Mouse (Mus musculus) kidney, embryonic 15.5 days (tissue): Measurements from ENCODE around the gene Hist3h2ba. TPM values are rescaled to one million over a fixed set of nuclear protein-coding genes. Genes with fewer than 3 reads are reported as not detected.

ENCODE experiments used
- ATAC-seq: fragments of 200-750 bp; cut with Nextera tagmentation; replicated peaks from 2 replicates; pipeline ENCODE4 v1.8.0; 2017; ENCODE audit warnings: moderate TSS enrichment; ENCODE audit not compliant: low FRiP score
- H3K27ac ChIP-seq: fragments of 300-500 bp; sonication (generic); 2 replicates; pipeline ENCODE4 v1.5.1; 2015; ENCODE audit warnings: mild to moderate bottlenecking, inconsistent platforms
- H3K27me3 ChIP-seq: fragments of 300-500 bp; sonication (generic); 2 replicates; pipeline ENCODE4 v1.6.1; 2015; ENCODE audit warnings: inconsistent platforms
- H3K36me3 ChIP-seq: fragments of 300-500 bp; sonication (generic); 2 replicates; pipeline ENCODE4 v1.6.1; 2015; ENCODE audit warnings: inconsistent platforms
- H3K4me1 ChIP-seq: fragments of 300-500 bp; sonication (generic); 2 replicates; pipeline ENCODE4 v1.6.1; 2015; ENCODE audit warnings: inconsistent platforms
- H3K4me2 ChIP-seq: fragments of 300-500 bp; sonication (generic); 2 replicates; pipeline ENCODE4 v1.6.1; 2015; ENCODE audit warnings: moderate library complexity, mild to moderate bottlenecking, inconsistent platforms
- H3K4me3 ChIP-seq: fragments of 300-500 bp; sonication (generic); replicated peaks from 2 replicates; pipeline ENCODE4 v1.5.1; 2015; ENCODE audit warnings: mild to moderate bottlenecking, inconsistent platforms
- H3K9ac ChIP-seq: fragments of 300-500 bp; sonication (generic); 2 replicates; pipeline ENCODE4 v1.6.1; 2015; ENCODE audit warnings: mild to moderate bottlenecking, inconsistent platforms
- H3K9me3 ChIP-seq: fragments of 300-500 bp; sonication (generic); replicated peaks from 2 replicates; pipeline ENCODE4 v1.6.1; 2016; ENCODE audit warnings: inconsistent platforms
- WGBS: fragments of 180-500 bp; shearing (Covaris S2); methylation state at CpG from one replicate; pipeline ENCODE4 v1.1.7; 2015; ENCODE audit warnings: mixed read lengths; 5-methylcytosine and 5-hydroxymethylcytosine counted together
- polyA plus RNA-seq: library from polyadenylated mRNA; unstranded; fragments of >200 nt; fragmentation: Nextera tagmentation; extraction: Ambion mirVana; gene quantifications from 2 replicates; pipeline ENCODE4 v1.2.1, GENCODE M21; 2015

The Hist3h2ba gene
- polyA plus RNA-seq: 81.6 and 82.0 TPM in 2 replicates

DNA sequence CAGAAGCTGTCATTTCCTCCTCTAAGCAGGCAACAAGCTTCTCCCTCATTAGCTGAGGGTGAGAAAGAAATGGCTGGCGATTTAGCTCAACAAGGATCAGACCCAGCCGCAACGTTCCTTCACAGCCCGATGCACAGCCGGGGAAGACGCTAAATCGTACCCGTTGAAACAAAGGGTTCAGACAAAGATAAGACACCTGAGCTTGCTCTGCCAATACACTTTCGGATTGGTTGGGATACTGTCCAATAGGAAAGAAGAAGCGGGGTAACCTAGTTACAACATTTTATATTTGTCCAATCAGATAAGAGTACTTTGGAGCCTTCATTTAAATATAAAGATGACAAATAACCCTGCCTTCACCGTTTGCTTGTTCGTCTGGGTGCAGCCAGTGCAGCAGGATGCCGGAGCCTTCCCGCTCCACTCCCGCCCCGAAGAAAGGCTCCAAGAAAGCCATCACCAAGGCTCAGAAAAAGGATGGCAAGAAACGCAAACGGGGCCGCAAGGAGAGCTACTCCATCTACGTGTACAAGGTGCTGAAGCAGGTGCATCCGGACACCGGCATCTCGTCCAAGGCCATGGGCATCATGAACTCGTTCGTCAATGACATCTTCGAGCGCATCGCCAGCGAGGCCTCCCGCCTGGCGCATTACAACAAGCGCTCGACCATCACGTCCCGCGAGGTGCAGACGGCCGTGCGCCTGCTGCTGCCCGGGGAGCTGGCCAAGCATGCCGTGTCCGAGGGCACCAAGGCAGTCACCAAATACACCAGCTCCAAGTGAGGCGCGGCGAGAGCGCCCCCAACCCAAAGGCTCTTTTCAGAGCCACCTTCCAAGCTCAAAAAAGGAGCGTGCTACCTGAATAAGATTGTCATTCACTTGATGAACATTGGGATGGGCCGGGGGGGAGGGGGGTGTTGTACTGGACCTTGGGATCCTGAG, at the start of gene Hist3h2ba:
Gene Hist3h2ba, plus strand, starts transcription at position 379 of the 938 bp plus-strand sequence.
- ATAC-seq: peak; percentile 90
- Histone ChIP-seq H3K36me3 (no peaks in the 10 kb centered on the region), H3K4me3 (peak within 1 kb of the TSS; percentile 54), H3K27me3 (peaks cover 3% of the 10 kb centered on the region; the same call in 1 of the 2 replicates), H3K4me2 (peak within 1 kb of the TSS; percentile 74), H3K27ac (peak within 1 kb of the TSS; percentile 97), H3K9ac (peak within 1 kb of the TSS; percentile 64), H3K9me3 (no peaks in the 10 kb centered on the region), H3K4me1 (peaks cover 31% of the 10 kb centered on the region)
- under 1% methylated on average over 48 of the region's 48 CpGs for WGBS

DNA sequence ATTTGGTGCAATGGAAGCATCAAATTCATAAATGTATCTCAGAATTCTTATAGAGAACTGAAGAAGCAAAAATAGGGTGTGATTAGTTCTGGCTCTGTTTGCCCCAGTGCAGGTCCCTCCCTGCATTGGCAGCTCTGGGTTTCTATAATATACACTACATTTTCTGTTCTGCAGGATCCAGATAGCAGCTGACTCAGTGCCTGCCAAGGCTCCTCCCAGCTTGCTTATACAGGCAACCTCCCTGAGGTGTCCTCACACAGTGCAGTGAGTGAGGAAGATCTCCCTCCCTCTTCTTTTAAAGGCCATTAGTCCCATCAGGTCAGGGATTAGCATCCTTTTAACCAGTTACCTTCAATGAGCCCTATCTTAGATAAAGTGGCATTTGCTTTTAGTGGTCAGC, 47.6 kb upstream of the Hist3h2ba start:
- peaks cover 16% of the 10 kb centered on the region; the same call in 1 of the 2 replicates for H3K4me1 ChIP-seq
- no peaks in the 10 kb centered on the region for H3K27me3 ChIP-seq
- H3K27ac ChIP-seq: no peak overlapping the region
- no peaks in the 10 kb centered on the region for H3K9me3 ChIP-seq
- peaks cover 57% of the 10 kb centered on the region for H3K36me3 ChIP-seq
- H3K4me3 ChIP-seq: no peak overlapping the region
- no peak overlapping the region for H3K9ac ChIP-seq
- ATAC-seq: no peak
- no peak overlapping the region for H3K4me2 ChIP-seq

DNA sequence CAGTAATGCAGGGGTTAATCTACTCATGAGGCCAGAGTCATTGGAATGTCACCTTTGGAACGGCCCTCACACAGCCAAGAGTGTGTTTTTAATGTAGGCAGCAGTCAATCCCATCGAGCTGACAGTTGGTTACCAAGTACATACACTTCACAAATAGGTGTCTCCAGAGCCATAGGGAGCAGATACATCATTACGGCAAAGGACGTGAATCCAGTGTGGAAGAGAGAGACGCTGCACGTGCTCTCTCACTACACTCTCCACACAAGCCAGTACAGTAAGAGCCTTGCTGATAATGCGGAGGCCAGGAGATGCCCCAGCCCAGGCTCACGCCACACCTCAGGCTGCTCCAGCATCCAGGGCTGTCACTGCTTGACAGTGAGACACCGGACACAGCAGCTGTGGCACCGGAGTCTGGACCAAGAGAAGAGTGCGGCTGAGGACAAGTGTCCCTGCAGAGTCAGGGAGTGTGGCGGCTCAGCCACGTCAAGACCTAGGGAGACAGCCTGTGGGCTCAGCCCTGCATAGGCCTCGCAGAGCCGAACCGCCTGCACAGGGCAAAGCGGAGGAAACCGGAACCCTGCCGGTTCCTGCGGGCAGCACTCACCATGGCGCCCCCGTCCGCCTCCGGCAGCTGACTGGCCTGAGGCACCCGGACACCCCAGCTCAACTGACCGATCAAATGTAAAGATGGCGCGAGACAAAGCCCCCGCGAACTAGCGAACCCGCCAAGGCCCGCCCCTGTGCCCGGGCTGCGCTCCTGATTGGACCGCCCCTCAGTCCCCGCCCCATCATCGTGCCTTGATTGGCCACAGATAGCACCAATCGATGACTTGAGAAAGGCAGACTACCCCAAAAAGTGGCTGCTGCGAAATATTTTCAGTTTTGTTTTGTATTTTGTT, 45.0 kb upstream of the Hist3h2ba start, which contains the start of gene Zfp39:
Gene Zfp39, minus strand, starts transcription at position 715 of the 899 bp plus-strand sequence.
- H3K27ac ChIP-seq: peak within 1 kb of the TSS; percentile 93
- WGBS: 0% methylated on average over 40 of the region's 40 CpGs
- H3K4me3 ChIP-seq: peak within 1 kb of the TSS; percentile 80
- no peaks in the 10 kb centered on the region for H3K27me3 ChIP-seq
- peak; percentile 96 for ATAC-seq
- no peaks in the 10 kb centered on the region for H3K9me3 ChIP-seq
- H3K9ac ChIP-seq: peak within 1 kb of the TSS; percentile 88
- peaks cover 16% of the 10 kb centered on the region; the same call in 1 of the 2 replicates for H3K4me1 ChIP-seq
- peak within 1 kb of the TSS; percentile 86 for H3K4me2 ChIP-seq
- H3K36me3 ChIP-seq: peaks cover 35% of the 10 kb centered on the region

DNA sequence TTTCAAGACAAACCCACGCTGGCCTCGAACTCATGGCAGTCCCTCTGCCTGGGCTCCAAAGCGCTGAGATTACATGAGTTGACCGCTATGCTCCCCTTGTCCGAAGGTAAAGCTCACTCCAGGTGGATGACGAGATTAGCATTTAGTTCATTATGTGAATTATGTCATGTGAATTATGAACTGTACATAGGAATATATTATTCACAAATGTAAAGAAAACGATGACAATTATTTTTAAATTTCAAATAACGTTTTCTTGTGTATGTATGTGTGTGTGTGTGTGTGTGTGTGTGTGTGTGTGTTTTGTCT, 44.4 kb upstream of the Hist3h2ba start:
- peak overlapping the region; percentile 88 for H3K9ac ChIP-seq
- peak overlapping the region; percentile 93 for H3K27ac ChIP-seq
- peak; percentile 13 for ATAC-seq
- peak overlapping the region; percentile 86 for H3K4me2 ChIP-seq
- peak overlapping the region; percentile 80 for H3K4me3 ChIP-seq
- H3K36me3 ChIP-seq: peaks cover 29% of the 10 kb centered on the region
- WGBS: 3% methylated on average over 8 of the region's 8 CpGs
- H3K27me3 ChIP-seq: no peaks in the 10 kb centered on the region
- H3K4me1 ChIP-seq: peaks cover 16% of the 10 kb centered on the region; the same call in 1 of the 2 replicates
- no peaks in the 10 kb centered on the region for H3K9me3 ChIP-seq

DNA sequence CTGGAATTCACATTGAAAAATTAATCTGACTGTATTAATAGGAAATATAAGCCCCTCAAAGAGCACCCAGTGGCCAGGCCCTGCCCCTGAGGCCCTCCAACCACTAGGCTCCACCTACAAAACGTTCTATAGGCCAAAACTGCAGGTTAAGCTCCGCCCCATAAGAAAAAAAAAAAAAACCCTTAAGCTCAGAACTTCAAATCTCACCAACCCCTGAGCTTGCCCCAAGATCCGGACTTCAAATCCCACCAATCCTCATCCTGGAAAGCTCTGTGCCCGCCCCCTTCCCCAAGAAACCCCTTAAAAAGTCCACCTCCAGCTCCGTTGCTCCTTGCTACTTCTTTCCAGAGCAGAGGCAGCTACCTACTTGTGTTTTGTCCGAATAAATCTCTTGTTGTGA, 43.9 kb upstream of the Hist3h2ba start:
- ATAC-seq: no peak
- H3K4me1 ChIP-seq: peaks cover 16% of the 10 kb centered on the region; the same call in 1 of the 2 replicates
- whole genome bisulfite sequencing: 49% methylated on average over 6 of the region's 6 CpGs
- H3K4me3 ChIP-seq: no peak overlapping the region; the same call in 1 of the 2 replicates
- peaks cover 26% of the 10 kb centered on the region for H3K36me3 ChIP-seq
- no peaks in the 10 kb centered on the region for H3K27me3 ChIP-seq
- no peak overlapping the region for H3K9ac ChIP-seq
- H3K27ac ChIP-seq: no peak overlapping the region
- peak overlapping the region; percentile 86 for H3K4me2 ChIP-seq
- no peaks in the 10 kb centered on the region for H3K9me3 ChIP-seq

DNA sequence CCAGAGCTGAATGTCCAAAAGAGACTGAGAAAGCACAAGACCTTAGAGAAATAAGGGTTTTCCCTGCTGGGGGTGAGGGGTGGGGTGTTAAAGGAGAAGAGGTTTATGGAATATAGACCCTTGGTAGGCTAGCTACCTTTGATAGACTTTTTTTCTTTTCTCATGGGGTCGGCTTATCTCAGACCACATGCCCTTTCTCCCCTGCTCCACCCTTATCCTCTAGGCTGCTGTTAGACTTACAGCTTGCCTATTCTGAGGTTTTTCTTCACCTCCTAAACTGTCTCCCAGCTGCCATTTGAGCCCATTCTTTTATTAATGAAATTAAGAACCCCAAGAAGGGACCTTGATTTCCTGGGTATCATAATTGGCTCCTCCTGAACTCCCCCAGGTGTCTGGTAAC, 34.9 kb upstream of the Hist3h2ba start:
- WGBS: 92% methylated on average over 1 of the region's 1 CpGs
- Histone ChIP-seq H3K36me3 (no peaks in the 10 kb centered on the region), H3K4me1 (peaks cover 6% of the 10 kb centered on the region), H3K4me3 (no peak overlapping the region), H3K9ac (no peak overlapping the region), H3K27ac (no peak overlapping the region), H3K9me3 (no peaks in the 10 kb centered on the region), H3K27me3 (0 out of 2 replicates have a peak, but pooled peaks cover 5% of the 10 kb centered on the region), H3K4me2 (no peak overlapping the region)
- ATAC-seq: no peak

DNA sequence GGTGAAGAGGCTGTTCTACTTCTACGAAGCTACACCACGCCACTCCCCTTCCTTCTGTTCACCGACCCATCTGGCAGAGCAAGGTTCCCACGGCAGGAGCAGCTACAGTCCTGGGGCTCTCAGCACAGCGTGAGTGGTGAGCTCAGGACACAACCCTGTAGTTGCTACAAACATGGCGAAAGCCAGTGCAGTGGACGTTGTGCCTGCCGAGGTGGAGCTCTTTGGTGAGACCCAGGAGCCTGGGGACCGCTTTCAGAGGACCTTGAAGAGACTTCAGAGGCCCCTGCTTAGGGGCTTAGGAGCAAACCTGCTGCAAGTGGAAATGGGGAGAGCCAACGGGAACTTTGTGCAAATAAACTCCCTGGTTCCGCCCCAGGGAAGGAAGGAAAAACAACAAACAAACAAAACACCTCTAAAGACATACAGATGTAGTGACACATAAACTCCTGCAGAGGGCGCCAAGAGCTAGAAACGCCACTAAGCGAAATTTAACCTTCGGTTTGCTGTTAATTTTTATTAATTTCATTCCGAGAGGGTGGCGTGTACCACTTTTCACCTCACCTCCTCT, 34.2 kb upstream of the Hist3h2ba start:
- 18% methylated on average over 17 of the region's 17 CpGs for WGBS
- peaks cover 6% of the 10 kb centered on the region for H3K4me1 ChIP-seq

DNA sequence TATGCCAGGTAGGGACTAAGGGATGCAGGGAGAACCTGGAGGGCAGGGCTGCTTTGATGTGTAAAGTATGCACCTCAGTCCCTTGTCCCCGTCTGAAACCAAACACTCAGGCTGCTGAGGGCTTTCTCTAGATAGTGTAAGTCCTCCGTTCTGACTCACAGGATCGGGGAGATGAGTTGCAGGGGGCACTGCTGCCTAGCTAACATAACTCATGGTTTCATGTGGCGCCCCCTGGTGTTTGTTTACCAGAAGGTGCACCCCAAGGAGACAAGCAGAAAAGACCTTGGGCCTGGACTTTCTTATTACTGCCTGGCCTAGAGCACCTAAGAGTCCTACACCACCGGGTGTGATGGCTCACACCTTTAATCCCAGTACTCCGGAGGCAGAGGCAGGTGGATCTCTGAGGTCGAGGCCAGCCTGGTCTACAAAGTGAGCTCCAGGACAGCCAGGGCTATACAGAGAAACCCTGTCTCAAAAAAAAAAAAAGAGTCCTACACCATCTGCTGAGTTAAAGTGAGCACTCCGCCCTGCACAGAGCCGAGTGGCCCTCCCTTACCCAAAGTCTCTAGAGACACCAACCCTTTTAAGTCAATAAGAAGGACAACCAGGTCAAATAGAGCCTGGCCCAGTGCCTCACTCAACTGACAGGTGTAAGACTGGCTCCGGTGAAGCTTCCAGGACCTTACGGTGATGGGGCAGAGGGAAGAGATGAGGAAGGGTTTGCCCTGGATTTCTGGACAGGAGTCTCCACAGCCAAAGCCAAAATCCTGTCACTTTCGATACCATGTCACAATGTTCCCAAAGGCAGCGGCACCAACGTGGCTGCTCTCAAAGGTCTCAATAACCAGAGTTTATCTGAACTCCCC, 31.6 kb upstream of the Hist3h2ba start:
- Histone ChIP-seq H3K9me3 (no peaks in the 10 kb centered on the region), H3K36me3 (no peaks in the 10 kb centered on the region), H3K27me3 (0 out of 2 replicates have a peak, but pooled peaks cover 5% of the 10 kb centered on the region), H3K4me1 (peaks cover 6% of the 10 kb centered on the region), H3K4me3 (no peak overlapping the region), H3K4me2 (no peak overlapping the region), H3K27ac (no peak overlapping the region), H3K9ac (no peak overlapping the region)
- no peak for ATAC-seq
- 56% methylated on average over 14 of the region's 14 CpGs for WGBS

More for the DNA sequence above, 34.2 kb upstream of the Hist3h2ba start:
- Histone ChIP-seq H3K9ac (peak overlapping the region; percentile 37; the same call in 1 of the 2 replicates), H3K9me3 (no peaks in the 10 kb centered on the region), H3K27ac (no peak overlapping the region), H3K4me2 (peak overlapping the region; percentile 60), H3K27me3 (0 out of 2 replicates have a peak, but pooled peaks cover 5% of the 10 kb centered on the region), H3K36me3 (no peaks in the 10 kb centered on the region), H3K4me3 (peak overlapping the region; percentile 36)
- ATAC-seq: 0 out of 2 replicates have a peak, but pooled peaks have one; percentile 4

DNA sequence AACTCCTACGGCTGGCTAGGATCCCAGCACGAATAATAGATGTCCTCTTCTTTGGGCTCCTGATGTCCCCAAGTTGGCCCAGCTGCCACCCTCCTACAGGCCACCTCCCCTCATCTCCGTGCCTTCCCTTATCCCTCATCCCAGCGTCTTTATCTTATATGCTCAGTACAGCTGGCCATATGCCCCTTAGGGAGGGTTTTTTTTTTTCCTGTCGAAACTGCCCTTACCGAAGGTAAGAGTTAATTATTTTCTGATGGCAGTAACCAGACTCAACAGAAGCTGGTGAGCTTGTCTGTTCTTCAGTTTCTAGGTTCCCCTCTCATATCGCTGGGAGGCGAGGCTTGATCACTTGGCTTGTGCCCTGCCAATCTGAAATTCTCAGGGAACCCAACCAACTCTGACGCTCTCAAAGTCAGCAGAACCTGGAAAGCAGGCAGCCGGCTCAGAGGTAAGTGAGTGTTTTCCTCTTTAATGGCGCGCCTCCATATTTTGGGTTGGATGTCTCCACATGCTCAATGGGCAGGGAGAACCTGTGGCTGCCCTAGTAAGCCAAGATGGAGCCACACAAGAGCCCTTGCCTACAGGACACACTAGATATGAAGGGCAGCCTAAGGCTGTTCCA, 30.9 kb upstream of the Hist3h2ba start, which contains the start of gene Btnl10:
Gene Btnl10, plus strand, starts transcription at position 164 of the 622 bp plus-strand sequence.
- WGBS: 81% methylated on average over 12 of the region's 12 CpGs
- H3K9me3 ChIP-seq: no peaks in the 10 kb centered on the region
- no peak within 1 kb of the TSS for H3K4me3 ChIP-seq
- H3K4me2 ChIP-seq: no peak within 1 kb of the TSS
- H3K27me3 ChIP-seq: 0 out of 2 replicates have a peak, but pooled peaks cover 5% of the 10 kb centered on the region
- no peak for ATAC-seq
- no peaks in the 10 kb centered on the region for H3K36me3 ChIP-seq
- H3K9ac ChIP-seq: no peak within 1 kb of the TSS
- H3K27ac ChIP-seq: no peak within 1 kb of the TSS
- H3K4me1 ChIP-seq: peaks cover 6% of the 10 kb centered on the region

DNA sequence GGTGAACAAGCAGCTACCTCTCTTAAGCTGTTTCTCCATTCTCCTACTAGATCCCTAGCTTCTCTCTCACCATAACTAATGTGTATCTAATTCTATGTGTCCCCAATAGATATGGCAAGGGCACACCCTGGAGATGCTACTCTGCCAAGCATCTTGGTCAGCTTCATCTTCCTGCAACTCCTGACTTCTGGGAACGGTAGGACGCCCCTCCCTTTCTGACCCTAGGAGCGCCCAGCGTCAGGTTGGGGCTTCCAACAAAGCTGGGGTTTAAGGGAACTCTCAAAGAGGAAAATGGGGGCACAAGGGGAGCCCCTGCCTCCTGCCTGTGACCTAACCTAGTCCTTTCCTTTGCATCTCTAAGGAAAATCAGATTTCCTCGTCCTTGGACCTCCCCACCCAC, 30.0 kb upstream of the Hist3h2ba start:
- H3K27me3 ChIP-seq: 0 out of 2 replicates have a peak, but pooled peaks cover 5% of the 10 kb centered on the region
- H3K9me3 ChIP-seq: no peaks in the 10 kb centered on the region
- no peak overlapping the region for H3K9ac ChIP-seq
- H3K4me1 ChIP-seq: peaks cover 6% of the 10 kb centered on the region
- 76% methylated on average over 5 of the region's 5 CpGs for WGBS
- ATAC-seq: no peak
- H3K27ac ChIP-seq: no peak overlapping the region
- no peak overlapping the region for H3K4me3 ChIP-seq
- H3K4me2 ChIP-seq: no peak overlapping the region
- H3K36me3 ChIP-seq: no peaks in the 10 kb centered on the region
